Mouse (Mus musculus): ENCODE measurements at regions not wholly inside any gene's neighbourhood (a gene's known extent, or its start where the extent isn't known, plus 50 kb on each side); places are given as distances from the start of the nearest gene placed in this dataset.

GRCm38 (mm10) chr16:30732770-30733415, 133.4 kb downstream of the Fam43a start:
- DNase-seq (ENCODE audit: extremely low spot score, low read depth, low spot score) = no peak

DNA sequence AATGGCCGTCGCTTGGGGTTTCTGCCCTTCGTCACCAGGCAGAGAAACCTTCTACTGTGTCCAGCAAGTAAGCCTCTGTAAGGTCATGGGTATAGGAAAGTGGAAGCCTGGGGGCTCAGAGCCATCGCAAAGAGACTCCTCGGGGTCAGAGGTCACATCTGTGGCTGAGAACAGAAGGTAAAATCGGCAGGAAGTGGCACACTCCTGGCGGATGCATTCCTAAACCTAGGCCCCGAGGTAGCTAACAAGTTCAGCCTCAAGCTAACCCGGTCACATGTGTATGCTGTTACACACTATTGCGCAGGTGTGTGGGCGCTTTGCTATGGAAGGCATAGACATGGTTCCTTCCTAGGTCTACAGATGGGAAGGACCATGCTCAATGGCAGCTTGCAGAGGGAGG, 134.0 kb downstream of the Fam43a start:
- no peak for DNase-seq (ENCODE audit: extremely low spot score, low read depth, low spot score)

DNA sequence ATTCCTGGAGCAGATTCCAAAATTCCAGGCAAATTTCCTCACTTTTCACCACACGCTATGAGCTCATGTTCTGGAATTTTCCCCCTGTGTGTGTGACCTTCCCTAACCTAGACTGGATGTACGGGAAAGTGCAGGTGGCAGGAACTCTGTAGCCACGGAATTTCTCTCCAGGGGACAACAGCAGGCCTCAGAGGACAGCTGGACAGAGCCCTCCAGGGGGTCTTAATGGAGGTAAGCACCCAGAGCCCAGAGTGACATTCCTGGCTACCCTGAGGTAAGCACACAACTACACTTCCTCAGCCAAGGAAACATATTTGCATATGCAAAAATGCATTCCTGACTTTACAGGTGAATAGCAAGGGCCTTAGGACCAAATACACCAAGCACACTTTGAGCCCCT, 135.8 kb downstream of the Fam43a start:
- no peak for DNase-seq (ENCODE audit: extremely low spot score, low read depth, low spot score)

DNA sequence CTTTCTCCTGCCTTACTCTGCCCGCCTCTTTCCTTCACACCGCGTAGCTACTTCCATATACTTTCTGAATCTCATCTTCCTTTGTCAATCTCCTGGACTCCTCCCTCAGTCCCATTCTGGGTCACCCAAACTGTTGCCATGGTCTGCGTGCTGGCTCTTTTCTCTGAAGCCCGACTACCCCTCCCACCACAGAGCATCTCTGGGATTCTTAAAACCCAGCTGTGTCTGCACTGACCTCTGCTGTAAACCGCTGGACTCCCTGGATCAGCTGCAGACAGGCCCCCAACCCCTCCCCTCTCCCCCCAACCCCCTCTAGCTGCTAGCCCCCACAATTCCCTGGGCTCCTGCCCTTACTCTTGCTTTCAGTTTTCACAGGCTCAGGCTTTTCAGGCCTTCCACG, 136.4 kb downstream of the Fam43a start:
- no peak for DNase-seq (ENCODE audit: extremely low spot score, low read depth, low spot score)

GRCm38 (mm10) chr16:30736662-30737326, 137.3 kb downstream of the Fam43a start:
- no peak for DNase-seq (ENCODE audit: extremely low spot score, low read depth, low spot score)

DNA sequence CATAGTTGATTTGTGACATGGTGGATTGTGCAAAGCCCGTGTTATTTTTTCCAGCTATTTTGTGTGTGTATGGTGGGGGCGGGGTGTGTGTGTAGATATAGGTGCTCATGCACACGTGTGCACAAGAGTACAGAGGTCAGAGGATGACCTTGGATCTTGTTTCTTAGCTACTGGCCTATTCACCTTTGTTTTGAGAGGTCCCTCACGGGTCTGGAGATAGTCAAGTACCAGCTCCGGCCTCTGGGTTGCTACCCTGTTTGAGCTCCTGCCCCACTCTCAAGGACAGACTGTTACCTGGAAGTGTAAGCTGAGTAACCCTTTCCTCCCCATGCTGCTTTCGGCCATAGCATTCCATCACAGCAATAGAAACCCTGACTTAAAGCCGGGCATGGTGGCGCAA, 138.0 kb downstream of the Fam43a start:
- DNase-seq (ENCODE audit: extremely low spot score, low read depth, low spot score) = no peak

DNA sequence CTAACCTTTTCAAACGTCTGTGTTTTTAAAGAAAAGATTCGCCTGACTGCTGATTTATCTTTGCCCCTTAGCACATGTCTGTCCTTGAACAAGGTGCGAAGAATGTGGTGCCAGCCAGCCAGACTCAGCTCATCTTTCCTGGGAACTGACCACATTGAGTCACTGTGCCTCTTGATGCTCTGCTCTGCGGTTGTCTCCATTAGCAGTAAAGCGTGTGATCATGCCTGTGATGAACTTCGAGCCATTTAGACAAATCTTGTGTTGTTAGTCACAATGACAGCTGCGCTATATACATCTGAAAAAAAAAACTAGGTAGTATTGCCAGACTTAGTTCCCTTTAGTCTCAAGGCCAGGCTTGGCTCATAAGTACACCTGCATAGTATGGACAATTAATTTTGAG, 140.1 kb downstream of the Fam43a start:
- DNase-seq (ENCODE audit: extremely low spot score, low read depth, low spot score) = no peak

DNA sequence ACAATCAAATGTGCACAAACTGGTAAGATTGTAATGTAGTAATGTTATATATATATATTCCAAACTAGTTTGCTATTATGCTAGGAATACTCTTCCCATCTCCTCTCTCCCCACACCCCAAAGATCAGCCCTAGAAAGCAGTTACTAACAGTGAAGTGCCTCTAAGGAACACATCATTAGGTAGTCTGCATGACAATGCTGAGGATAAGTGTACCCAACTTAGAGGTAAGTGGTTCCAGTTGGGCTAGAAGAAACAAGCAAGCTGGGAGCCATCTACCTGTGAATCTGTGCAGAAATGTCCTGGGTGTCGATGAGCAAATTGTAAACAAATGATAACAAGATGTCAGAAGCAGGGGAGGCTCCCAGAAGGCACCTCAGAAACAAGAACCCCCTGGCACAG, 141.7 kb downstream of the Fam43a start:
- no peak for DNase-seq (ENCODE audit: extremely low spot score, low read depth, low spot score)

GRCm38 (mm10) chr16:30742474-30742873, 143.0 kb downstream of the Fam43a start:
- no peak for DNase-seq (ENCODE audit: extremely low spot score, low read depth, low spot score)

GRCm38 (mm10) chr16:30743566-30743965, 144.0 kb downstream of the Fam43a start:
- no peak for DNase-seq (ENCODE audit: extremely low spot score, low read depth, low spot score)

DNA sequence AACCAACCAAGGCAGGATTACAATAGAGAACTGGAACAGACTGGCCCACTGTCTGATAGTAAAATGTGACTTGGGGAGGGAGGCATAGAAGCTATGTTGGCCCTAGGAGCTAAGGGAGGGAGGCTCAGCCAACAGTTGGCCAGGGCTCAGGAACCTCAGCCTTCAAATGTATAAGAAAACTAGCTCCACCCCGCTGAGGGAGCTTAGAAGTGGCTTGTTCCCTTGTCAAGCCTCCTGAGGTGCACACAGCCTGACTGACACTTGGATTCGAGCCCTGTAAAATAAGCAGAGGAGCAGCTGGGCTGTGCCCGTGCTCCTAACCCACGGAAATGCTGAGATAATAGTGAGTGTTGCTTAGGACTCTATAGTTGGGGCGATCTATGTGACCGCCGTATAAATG, 144.7 kb downstream of the Fam43a start:
- DNase-seq (ENCODE audit: extremely low spot score, low read depth, low spot score) = no peak

GRCm38 (mm10) chr16:30745598-30746181, 146.2 kb downstream of the Fam43a start:
- DNase-seq (ENCODE audit: extremely low spot score, low read depth, low spot score) = no peak

GRCm38 (mm10) chr16:30746211-30746610, 146.7 kb downstream of the Fam43a start:
- no peak for DNase-seq (ENCODE audit: extremely low spot score, low read depth, low spot score)

DNA sequence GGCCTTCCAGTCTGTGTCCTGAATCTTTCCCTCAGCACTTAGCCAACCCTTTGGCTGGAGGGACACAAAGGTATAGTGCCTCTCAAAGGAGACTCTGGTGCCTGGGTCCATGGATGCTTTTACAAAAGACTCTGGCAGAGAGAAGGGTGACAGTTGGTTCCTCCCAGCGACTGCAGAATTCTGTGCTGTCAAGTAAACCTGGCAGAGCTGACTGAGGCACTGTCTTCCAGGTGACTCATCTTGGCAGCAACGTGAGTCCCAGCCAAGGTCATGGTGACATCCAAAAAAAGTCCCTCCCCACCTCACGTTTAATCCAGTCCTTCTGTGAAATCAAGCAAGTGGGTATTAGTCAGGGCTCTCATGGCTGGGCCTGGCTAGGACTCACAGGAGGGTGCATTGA, 150.3 kb downstream of the Fam43a start:
- no peak for DNase-seq (ENCODE audit: extremely low spot score, low read depth, low spot score)

DNA sequence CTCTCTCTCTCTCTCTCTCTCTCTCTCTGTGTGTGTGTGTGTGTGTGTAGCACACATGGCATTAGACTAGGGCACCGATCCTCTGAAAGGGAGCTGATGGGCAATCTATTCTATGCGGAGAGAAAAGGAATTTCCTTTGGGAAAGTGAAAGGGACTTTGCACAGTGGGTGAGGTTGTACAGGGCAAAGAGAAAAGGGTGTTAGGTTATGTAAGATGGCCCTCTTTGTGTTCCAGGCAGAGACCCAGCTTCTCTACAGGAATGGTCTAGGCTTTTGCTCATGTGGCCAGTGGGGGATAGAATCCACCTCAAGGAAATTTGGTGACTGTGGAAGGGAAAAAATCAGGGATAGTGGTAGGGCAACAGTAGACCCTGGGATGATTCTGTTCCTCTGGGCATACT, 156.2 kb downstream of the Fam43a start:
- no peak for DNase-seq (ENCODE audit: extremely low spot score, low read depth, low spot score)

- DNase-seq (ENCODE audit: extremely low spot score, low read depth, low spot score) = no peak
Measured at GRCm38 (mm10) chr16:30756678-30757077, 157.2 kb downstream of the Fam43a start.

DNA sequence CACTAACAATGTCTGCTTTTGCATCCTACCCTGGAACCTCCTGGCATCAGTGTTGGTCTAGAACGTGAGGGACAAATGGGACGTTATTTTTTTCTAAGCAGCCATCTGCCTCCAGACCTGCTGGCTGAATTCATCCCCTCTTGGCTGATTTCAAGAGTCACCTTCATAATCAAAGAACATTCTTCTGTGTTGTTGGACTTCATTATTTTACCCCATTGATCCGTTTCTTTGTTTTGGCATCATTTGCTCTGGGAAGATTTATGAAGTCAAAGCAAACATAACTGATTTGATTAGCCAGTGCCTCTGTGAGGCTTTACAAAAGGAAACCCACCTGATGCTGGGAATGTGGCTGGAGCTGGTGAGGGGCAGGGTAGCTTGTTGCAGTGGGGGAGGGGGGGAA, 158.0 kb downstream of the Fam43a start:
- DNase-seq (ENCODE audit: extremely low spot score, low read depth, low spot score) = no peak

GRCm38 (mm10) chr16:30758041-30758440, 158.5 kb downstream of the Fam43a start:
- DNase-seq (ENCODE audit: extremely low spot score, low read depth, low spot score) = no peak

DNA sequence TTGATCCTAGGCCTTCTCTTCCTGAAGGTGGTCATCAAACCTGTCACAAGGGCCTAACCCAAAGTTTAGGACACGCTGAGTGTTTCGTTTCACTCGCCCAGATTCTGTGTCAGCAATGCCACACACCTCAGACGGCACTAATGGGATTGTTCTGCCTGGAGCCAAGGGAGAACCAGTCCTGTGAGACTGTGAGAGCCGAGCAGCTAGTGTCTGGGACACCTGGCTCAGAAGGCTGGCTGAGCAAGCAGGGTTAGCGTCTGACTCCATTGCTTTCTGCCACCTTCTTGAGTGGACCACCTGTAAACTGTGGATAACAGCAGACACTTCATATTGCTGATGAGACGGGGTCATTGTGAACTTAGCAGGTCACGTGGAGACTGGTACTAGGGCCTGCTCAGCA, 160.0 kb downstream of the Fam43a start:
- no peak for DNase-seq (ENCODE audit: extremely low spot score, low read depth, low spot score)

- no peak for DNase-seq (ENCODE audit: extremely low spot score, low read depth, low spot score)
Measured at GRCm38 (mm10) chr16:30761201-30761710, 161.7 kb downstream of the Fam43a start.

DNA sequence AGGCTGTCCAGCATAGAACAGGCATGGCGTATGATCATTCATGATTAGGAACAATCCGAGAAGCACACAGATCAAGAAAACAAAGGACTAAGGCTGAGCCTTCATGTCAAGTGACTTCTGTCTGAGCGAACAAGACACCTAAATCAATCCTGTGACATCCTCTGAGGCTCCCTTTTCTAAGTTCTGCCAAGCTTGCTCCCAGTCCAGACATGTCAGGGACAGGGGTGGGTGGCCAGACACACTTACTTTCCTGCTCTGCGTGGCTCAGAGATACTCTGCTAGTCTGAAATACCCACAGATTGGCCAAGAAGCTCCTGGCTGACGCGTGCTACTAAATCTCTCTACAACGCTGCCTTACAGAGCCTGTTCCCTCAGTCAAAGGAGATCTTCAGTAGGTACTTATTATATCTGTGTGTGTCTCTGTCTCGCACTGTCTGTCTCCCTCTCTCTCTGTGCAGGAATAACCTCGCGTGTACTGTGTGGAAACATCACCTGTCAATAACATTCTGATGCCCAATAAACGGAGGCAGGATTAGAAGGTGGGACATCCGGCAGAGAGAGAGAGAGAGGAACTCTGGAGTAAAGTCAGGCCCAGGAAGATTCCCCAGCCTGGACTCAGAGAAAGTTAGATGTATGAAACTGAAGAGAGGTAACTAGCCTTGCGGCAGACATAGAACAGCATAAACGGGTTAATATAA, 163.5 kb downstream of the Fam43a start:
- no peak for DNase-seq (ENCODE audit: extremely low spot score, low read depth, low spot score)

DNA sequence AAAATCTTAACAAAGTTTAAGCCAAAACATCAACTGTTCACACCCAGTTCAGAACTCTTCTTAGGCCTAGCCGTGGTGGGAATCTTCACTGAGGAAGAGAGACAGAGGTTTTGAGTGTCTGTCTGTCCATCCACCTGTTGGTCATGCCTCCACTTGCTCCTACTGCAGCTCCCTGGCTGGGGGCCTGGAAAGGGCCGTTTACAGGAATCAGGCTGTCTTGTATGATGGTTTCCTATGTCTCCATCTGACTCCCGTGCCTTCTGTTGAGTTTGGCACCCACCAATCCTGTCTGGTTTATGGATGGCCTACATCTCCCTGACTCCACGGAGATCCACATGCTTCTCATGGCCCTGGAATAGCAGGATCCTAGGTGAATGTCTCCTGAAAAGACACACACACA, 166.1 kb downstream of the Fam43a start:
- DNase-seq (ENCODE audit: extremely low spot score, low read depth, low spot score) = no peak

Measured in hindlimb bud, embryonic 11.5 days (tissue).